Mouse (Mus musculus) heart, postnatal 10 days (tissue): Measurements from ENCODE around the gene Tceanc. TPM values are rescaled to one million over a fixed set of nuclear protein-coding genes. Genes with fewer than 3 reads are reported as not detected.

ENCODE experiments used
- DNase-seq, 2 experiments: peaks; one replicate each; pipeline ENCODE4 v3.0.0; 2021
- intact Hi-C: fragments of 180-260 bp; cut with DNase I; formaldehyde crosslinking; loops from one replicate; pipeline ENCODE4 v1.15.1; 2025
- total RNA-seq, 2 experiments: library from RNA; stranded (reverse); gene quantifications; 2 replicates each; pipeline ENCODE4 v1.2.3; 2021

Gene Tceanc
- 1 to 10 TPM; 2.7 to 3.5 TPM for total RNA-seq

DNA sequence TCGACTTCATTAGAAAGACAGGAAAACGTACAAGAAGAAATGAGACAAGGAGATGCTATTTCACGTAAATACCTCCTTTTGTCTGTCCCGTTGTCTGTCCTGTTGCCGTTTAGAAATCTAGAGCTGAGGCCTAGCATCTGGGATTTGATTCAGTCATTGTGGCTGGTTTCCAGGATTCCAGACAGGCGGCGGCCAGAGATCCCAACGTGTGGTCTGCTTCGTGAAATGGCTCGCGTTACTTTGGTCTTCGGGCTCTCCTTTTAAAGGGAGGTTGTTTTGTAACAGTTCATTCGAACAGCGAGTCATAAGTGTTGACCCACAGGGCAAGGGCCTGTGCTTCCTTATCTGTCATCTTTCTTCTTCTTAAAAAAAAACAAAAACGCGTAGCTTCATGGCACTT, at the start of gene Tceanc:
TSS of gene Tceanc (minus strand) at position 223 of the 400 bp plus-strand sequence.
- DNase-seq, result peak; percentile 35 to 41
- intact Hi-C loops, result loop anchor here (10.0 kb wide), 1 partner anchor 716 kb away; no protein-coding TSS in a partner anchor

DNA sequence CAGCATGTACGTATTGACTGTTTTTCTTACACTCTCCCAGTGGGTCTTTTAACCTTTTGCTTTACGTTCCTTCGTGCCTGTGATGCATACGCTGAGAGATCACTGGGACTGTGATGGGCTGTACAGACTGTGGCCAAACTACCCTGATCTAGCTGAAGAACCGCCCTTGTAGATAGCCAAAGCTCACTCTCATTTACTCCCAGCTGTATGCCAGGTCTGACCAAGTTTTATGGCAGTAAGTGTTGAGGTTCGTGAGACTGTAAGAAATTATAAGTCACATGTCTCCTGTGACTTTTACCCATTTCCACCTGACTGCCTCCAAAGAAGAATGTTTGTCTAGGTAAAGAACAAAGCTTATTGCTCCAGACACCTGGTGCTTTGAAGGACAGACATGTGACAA, 47.6 kb upstream of the Tceanc start:
- intact Hi-C loops, result no loop called here
- DNase-seq, result no peak

DNA sequence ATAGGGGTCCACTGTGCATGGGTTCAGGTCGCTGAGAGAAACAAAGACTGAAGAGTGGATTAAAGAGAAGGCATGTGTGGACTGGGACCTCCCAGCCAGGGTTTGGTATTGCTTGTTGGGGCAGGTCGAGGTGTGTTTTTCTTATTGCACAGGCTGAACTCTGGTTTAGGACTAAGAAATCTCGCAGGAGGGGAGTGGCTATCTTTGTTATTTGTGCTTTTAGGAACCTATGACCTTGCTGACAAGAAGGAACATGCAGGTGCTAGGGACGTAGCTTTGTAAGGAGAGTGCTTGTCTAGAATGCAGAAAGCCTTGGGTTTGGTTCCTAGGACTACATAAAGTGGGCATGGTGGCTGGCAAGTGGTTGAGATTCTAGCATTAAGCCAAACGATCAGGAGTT, 47.0 kb upstream of the Tceanc start:
- DNase-seq, result no peak
- intact Hi-C loops, result no loop called here

DNA sequence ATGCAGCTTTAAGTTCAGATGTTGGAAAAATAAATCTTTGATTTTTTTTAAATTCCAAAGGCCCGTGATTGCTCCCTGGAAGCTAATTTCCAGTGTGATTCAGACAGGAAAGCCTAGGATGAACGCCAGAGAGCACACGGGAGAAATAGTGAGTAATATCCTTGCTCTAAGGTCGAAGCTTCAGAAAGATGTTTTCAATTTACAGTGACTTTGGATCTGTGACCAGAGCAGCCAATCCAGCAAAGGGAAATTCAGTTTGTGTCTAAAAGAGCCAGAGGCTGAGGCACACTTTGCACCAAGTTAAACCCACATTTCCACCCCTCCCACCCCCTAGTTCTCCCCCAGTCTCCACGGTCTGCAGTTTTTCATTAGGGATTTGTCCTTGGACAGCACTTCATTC, 46.5 kb upstream of the Tceanc start:
- DNase-seq, result no peak
- intact Hi-C loops, result no loop called here

DNA sequence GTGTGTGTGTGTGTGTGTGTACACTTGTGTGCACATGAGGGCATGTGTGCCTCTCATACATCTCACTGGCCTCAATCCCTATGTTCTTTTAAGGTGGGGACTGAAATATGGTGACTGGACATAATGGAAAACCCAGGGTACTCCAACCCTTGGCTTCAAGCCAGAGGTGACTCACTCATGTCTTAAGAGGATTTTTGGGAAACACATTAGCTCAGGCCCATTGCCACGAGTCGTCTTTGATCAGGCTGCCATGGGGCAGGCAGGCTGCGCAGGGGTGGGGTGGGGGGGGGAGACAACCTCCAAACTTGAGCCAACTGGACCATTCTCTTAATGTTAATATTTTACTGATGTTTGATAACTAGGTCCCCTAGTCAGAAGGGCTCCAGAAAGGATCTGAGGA, 41.0 kb upstream of the Tceanc start:
- intact Hi-C loops, result no loop called here

DNA sequence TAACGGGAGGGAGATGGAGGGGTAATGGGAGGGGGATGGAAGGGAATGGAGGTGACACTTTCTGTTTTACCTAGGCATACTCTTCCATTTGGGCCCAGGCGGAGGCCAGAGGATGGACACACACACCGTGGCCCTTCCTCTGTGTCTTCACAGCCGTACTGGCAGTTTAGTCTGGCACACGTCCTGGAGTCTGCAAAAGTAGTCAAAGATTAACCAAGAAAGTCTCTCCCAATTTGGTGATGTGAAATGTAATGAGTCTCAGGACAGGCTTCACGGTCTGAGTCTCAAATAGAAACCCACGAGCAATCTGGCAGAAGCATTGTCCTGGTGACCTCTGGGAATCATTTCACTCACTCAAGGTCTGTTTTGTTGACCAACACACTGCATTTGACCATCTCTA, 34.0 kb upstream of the Tceanc start:
- no peak for DNase-seq
- intact Hi-C loops, result no loop called here

More for the DNA sequence above, 41.0 kb upstream of the Tceanc start:
- no peak for DNase-seq

DNA sequence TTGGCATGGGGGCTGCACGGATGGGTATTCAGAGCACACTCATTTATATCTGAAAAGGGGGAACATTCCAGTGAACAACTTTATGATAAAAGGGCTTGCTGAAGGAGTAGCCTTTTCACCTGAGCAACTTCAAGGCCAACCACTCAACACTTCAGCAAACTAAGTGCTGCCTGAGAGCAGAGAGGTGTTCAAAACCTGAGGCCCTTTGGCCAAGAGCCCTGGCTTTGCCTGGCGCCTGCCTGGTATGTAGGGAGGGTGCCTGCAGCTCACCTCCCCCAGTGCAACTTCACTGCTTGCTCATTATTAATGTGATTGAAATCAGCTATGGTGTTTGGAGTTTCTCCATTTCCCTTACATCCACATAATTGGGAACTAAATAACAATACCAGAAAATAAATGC, 28.1 kb upstream of the Tceanc start:
- intact Hi-C loops, result no loop called here
- no peak for DNase-seq

DNA sequence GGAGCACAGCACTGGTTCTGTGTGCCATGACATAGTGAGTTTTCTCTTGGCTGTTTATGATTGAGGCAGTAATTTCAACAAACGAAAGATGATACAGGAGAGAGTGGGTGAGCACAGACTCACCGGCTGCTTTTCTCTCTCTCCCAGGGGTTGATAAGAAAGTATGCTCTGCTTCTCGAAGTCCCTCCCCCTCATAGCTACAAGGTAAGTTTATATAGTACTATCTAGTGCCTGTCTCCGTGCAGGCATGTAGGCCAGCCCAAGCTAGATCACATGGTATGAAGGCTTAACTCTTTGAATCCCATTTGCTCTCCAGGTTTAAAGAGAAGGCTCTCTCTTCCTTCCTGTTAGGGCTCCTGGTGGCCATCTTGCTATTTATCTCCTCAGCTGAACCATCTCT, 16.8 kb upstream of the Tceanc start:
- intact Hi-C loops, result no loop called here
- no peak for DNase-seq

DNA sequence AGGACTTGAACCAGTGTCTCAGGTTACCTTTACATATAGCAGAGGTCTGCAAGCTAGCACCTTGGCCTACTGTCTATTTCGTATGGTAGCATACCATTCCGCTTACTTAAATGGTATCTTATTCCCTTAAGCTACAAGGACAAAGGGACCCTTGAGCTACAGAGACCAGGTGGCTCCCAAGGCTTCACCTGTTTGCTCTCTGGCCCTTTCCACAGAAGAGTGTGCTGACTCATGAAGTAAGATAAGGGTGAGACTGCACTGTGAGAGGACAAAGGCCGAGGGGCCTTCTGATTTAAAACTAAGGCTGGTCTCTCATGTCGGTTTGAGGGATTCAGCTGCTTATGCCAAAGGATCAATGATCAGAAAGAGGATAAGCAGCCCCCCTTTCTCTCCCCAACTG, 15.1 kb upstream of the Tceanc start:
- no peak for DNase-seq
- intact Hi-C loops, result no loop called here

DNA sequence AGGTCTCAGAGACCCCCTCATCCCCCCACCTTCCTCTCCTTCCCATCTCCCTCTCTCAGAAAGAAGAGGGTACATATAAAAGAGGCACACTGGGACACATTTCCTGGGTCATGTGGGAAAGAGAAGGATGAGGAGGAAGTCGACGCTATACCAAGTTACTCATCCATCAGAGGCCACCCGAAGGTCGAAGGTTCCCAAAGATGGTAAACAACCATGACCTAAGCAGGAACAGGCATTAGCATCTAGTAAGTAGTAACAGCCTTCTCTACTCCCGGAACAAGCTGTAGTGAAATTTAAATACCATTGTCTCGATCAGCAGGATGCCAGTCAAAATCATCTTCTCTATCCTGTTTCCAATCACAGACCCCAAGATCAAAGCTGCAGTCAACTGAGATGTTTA, 13.3 kb upstream of the Tceanc start:
- intact Hi-C loops, result no loop called here

DNA sequence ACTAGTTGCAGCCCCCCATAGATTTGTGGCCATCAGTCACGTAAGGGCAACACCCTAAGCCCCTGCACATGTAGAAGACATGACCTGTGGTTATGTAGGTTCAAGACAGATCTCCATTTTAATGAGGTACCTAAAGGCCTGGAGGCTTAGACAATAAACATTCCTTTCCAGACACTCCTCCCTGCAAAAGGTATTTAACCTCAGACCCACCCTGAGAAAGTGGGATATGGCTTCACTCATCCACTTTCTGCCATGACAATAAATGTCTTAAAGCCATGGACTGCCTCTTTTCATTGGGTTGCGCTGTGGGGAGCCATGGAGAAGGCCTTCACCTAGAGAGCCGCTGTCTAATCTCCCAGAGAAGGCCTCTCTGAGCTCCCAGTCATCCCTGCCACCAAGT, 9.8 kb upstream of the Tceanc start:
- no peak for DNase-seq
- intact Hi-C loops, result no loop called here

More for the DNA sequence above, 13.3 kb upstream of the Tceanc start:
- DNase-seq, result no peak

DNA sequence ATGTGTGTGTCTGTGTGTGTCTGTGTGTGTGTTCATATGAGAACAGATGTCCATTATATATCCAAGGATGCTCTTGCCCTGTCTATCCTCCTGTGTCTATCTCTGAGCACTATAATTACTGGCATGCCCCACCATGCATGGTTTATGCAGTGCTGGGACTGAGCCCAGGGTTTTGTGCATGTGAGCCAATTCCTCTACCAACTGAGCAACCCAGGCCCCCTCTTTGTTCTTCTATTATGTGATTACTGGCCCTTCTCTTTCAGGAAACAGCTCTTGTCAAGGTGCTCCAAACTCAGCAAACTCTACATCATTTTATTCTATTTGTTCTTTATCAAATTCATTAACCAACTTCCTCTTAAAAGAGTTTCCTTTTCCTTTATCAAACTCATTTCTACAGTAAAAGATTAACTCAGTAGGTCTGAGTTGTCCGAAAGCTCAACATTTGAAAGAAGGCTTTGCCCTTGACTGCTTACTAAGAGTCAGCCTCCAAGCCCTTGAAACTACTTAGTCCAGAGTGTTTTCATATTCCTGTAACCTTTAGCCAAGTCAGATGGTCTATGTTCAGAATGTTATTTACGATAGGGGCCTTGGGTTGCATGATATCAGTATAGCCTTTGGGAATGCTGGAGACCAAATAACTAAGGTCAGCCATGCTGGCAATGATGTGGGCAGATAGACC, 7.4 kb upstream of the Tceanc start:
- intact Hi-C loops, result no loop called here
- no peak for DNase-seq

DNA sequence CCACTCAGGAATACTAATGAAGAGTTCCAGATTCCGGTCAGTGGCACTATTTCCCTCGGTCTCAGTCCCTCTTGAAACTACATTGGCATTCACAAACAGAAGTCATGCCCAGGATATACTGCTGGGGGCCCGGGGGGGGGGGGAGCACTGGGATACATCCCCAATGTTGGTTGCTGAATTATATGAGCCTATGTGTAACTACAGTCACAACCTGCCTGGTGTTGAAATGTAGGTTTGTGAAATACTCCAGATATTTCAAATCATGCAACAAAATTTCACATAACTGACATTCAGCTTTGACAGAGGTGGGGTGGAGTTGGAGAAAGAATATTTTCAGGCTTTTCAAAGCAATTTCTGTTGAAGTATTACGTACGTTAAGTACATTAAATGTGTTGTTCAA, 2.4 kb upstream of the Tceanc start:
- intact Hi-C loops, result no loop called here
- no peak for DNase-seq

DNA sequence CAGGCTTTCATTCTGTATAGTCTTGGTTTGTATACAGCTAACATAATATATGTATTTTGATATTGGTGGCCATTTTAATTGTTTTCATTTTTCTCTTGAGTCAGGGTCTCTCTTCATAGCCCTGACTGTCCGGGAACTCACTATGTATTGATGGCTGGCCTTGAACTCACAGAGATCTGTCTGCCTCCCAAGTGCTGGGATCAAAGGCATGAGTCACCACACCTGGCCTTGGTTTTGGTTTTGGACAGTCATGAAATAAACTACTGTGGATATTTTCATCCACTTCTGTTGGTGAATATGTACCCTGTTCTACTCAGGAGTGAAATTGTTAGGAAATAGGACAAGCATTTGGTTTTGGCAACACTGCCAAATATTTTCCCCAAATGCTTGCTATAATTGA, 1.7 kb downstream of the Tceanc start:
- no peak for DNase-seq
- intact Hi-C loops, result loop anchor here (10.0 kb wide), 1 partner anchor 718 kb away; no protein-coding TSS in a partner anchor

DNA sequence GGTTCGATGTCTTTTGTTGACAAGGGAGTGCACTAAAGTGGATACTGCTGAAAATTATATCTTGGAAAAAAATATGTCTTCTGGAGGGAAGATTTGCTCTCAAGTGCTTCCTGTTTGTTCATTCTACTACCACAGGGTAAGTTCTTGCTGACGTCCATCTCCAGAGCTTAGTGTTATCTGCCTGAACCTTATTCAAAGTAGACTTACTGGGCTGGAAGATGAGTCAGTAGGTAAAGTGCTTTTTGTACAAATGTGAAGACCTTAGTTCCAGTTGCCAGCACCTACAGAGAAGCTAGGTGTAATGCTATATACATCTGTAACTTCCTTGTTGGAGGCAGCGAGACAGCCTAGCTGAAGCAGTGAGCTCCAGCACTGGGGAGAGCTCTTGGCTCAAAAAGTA, 2.4 kb downstream of the Tceanc start:
- DNase-seq, result no peak
- intact Hi-C loops, result loop anchor here (10.0 kb wide), 1 partner anchor 719 kb away; no protein-coding TSS in a partner anchor

DNA sequence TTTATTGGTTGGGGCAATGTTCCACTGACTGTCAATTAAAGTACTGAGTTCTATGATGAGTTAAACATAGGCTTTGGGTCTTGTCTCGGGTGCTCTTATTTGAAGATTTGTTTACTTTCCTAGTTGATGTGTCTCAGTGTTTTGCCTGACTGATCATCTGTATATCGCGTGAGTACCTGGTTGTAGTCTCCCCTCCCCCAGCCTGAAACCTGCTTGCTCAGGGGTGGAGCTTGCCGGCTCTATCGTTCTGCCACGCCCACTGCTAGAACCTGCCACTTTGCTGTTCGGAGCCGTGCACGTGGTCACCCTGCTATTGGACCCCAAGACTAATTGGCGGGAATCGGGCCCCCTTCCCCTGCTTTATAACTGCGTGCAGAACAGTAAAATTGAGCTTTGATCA, 4.3 kb downstream of the Tceanc start:
- peak in 1 of 2 experiments; percentile 6 for DNase-seq
- intact Hi-C loops, result loop anchor here (5.0 to 10.0 kb wide), 4 partner anchors 72 to 721 kb away; partner anchors contain the start of genes Gemin8, Ofd1 and Trappc2

DNA sequence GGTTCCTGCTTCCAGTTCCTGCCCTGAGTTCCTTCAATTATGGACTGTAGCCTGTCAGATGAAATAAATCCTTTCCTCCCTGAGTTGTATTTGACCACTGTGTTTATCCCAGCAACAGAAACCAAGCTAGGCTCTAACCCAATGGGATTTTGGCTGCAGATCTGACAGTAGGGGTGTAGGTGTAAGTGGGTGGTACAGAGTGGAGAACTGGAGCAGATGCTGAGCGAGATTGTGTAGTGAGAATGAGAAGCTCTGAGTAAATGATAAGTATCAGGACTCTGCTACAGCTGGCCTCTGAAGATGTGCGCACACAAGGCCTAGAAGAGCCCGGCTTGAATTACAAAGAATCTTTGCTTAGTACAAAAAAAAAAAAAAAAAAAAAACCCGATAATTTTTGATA, 6.3 kb downstream of the Tceanc start:
- intact Hi-C loops, result loop anchor here (5.0 to 10.0 kb wide), 4 partner anchors 70 to 723 kb away; partner anchors contain the start of genes Gemin8, Ofd1 and Trappc2
- DNase-seq, result no peak

DNA sequence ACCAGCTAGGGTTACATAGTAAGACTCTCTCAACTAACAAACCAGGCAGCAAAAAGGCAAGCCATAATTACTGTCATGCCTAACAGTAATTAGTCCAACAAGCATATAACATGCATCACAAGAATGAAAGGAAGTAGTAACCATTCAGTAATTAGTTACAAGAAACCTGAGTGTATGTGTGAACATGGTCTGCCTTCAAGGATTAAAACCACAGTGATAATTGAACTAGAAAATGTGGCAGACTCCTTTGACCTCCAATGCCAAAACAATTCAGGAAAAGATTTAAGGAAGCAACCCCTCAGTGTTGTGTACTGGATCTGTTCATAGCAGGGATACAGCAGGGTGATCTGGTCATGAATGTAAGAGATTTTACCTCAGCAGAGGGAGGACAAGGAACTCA, 7.3 kb downstream of the Tceanc start:
- no peak for DNase-seq
- intact Hi-C loops, result loop anchor here (5.0 to 10.0 kb wide), 4 partner anchors 69 to 724 kb away; partner anchors contain the start of genes Gemin8, Ofd1 and Trappc2

DNA sequence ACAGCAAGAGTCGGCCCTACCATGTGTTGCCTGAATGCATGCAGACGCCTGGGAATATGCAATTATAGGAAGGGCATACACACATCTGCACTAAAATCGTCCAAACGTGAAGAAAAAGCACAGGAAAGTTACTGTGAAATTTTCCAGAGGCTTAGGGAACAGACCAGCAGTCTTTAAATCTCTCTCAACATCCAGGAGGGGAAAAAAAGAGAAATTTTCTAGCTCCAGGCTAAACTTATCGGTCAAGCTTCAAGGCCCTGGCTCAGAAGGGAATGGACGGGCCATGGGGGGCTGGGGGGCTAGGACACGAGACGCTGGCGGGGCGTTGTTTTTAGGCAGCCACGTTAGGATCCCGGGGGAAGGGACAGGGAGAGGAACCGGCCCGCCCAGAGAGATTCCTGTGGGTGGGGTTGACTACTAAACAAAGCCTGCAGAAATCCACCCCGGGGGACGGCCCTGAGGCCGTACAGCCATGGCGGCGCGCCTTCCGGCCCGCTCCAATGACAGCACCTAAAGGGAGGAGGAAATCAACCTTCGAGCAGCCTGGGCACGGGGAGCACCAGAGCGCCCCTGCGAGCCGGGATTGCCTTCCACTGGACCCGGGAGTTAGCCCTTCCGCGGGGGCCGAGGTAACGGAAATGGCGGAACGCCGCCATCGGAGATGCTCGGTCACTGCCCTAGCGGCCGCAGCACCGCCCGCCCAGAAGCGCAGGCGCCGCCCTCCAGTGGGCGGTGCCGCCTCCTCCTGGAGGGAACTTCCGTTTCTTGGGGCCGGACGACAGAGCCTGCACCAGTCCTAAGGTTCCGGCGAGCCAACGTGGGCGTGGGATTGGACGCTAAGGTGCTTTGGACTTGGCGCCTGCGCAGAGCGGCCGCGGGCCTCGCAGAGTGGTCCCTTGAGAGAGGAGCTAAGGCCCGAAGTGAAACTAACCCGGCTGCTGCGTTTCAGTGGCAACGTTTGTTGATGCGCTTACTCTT, 8.3 kb downstream of the Tceanc start:
- intact Hi-C loops, result loop anchor here (5.0 to 10.0 kb wide), 4 partner anchors 68 to 725 kb away; partner anchors contain the start of genes Gemin8, Ofd1 and Trappc2
- DNase-seq, result peak; percentile 94

DNA sequence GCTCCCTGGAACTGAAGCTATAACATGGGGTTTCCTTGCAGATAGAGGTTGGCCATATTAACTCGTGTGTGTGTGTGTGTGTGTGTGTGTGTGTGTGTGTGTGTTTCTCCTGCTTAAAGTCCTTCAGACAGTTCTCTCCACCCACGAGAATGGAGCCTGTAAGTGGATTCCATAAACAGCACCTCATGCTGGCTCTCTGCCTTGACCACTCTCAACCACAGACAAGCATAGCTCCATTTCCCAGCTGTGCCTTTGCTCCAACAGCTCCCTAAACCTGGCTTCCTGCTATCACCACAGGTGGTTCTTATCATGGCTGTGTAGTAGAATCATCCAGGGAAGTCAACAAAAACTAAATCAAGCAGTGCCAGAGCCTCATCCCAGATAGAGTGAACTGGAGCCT, 13.9 kb downstream of the Tceanc start:
- intact Hi-C loops, result no loop called here
- DNase-seq, result peak in 1 of 2 experiments; percentile 7

DNA sequence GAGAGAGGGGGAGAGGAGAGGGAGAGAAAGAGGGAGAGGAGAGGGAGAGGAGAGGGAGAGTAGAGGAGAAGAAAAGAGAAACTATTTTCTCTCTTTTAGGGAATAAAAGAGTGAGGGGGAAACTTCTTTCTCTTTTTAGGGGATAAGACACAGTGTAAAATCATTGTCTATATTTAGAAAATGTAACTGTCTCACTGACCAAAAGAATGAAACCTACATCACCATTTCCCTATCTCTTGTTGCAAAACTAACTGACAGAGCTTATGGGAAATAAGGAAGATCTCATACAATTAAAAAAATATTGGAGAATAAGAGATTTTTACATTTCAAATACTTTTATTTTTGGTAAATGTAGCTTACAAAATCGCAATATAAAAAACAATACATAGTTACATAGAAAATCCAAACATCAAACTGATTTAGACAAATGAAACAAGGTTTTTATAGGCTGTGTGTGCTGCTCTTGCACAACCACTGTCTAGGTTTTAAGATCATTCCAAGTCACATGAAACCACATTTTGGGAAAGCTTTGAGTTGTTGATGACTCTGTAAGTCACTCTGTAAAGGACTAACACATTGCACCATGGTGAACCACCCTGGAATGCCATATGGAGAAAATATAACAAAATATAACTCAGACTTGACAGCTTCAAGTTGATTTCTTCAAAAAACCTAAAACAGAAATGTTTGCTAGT, 18.7 kb downstream of the Tceanc start:
- intact Hi-C loops, result no loop called here
- no peak for DNase-seq
